Mouse (Mus musculus) central nervous system, embryonic 11.5 days (tissue): ENCODE data around the gene Cyp8b1. TPM values are rescaled to one million over a fixed set of nuclear protein-coding genes. Genes with fewer than 3 reads are reported as not detected.

Source experiments
- polyA plus RNA-seq: library from polyadenylated mRNA; depleted of rRNA; stranded (reverse); fragments of >200 nt; gene quantifications from 2 replicates; pipeline ENCODE4 v1.2.3, GENCODE M21; 2012; rRNA removed

Gene Cyp8b1
- polyA plus RNA-seq = not detected in 2 replicates

DNA sequence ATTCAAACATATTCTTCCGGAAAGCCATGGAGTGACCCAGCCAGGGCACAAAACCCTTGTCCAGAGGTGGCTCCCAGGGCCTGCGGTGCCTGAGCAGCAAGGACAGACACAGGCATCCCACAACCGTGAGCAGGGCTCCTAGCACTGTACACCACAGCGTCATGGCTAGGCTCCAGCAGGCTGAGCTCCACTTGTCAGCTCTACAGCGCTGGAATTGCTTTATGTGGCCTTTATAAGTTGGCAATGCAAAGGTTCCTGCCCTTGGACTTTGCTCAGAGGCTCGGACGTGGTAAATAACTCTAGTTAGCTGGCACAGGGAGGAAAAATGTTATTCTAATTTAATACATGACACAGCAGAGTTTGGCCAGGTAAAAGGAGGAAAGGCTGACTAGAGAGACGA, at the start of gene Cyp8b1:
Gene Cyp8b1, minus strand, starts transcription at position 204 of the 400 bp plus-strand sequence.

DNA sequence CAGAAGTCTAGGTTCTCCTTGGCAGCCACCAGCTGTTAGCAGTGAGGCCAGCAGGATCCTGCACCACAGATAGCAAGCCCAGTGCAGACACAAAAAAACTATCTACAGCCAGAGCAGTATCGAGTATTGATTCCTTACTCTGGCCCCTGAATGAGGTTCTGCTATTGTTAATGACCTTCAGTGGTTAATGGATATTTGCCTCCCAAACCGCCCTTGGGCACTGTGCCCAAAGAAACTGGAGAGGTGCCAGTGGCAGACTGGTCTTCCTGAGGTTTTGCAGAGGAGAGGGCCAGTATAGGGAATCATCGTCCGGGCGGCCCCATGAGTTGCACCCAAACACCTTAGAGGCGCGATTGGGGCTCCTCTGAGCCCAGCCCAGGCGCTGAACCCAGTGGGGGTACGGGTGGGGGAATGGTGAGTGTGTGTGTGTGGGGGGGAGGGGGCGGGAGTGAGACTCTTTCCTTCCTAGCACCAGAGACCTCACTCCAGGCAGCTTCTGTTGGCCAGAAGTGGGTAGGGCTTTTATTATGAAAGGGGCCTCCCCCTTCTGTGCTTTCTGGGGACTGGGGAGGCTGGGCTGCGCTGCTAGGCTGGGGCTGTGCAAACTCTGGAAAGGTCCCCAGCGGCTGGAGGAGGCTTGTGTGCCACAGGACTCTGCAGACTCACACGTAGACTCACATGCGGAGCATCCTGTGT, 34.5 kb upstream of the Cyp8b1 start, which contains the start of gene Fam198a:
Gene Fam198a, plus strand, starts transcription at position 571 of the 696 bp plus-strand sequence.

DNA sequence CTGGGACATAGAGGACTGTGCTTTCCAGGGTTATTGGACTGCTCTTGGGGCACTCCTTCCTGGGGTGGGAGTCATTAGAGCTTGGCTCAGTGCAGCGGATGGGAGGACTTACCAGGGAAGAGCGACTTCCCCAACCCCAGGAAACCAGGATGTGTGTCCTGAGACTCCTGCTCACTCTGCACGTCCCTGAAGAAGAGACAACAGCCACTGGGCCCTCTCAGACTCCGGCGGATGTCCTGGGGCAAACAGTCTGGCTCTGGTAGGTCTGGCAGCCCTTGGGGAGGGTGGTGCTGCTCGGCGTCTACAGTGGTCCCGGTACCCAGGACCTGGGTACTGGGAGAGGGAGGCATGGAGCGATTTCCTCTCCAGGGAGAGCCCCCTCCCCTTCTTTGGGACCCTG, 17.9 kb downstream of the Cyp8b1 start, which contains the start of gene Ackr2:
Gene Ackr2, plus strand, starts transcription at position 111 of the 400 bp plus-strand sequence.

Other genes starting within 250 kb of the Cyp8b1 start
- 13.2 and 14.1 TPM in 2 replicates for gene Sec22c, start 210.8 kb downstream of the Cyp8b1 start, polyA plus RNA-seq
- 35.0 and 65.5 TPM in 2 replicates for gene Ss18l2, start 206.0 kb downstream of the Cyp8b1 start, polyA plus RNA-seq
- 117 and 173 TPM in 2 replicates for gene Nktr, start 197.1 kb downstream of the Cyp8b1 start, polyA plus RNA-seq
- 35.1 and 38.3 TPM in 2 replicates for gene Zfp651, start 157.0 kb downstream of the Cyp8b1 start, polyA plus RNA-seq
- gene Klhl40, start 138.7 kb downstream of the Cyp8b1 start, polyA plus RNA-seq = 0.12 and 1.5 TPM in 2 replicates
- gene Hhatl, start 123.8 kb downstream of the Cyp8b1 start, polyA plus RNA-seq = 0.24 and 0.48 TPM in 2 replicates
- gene Ccdc13, start 76.8 kb downstream of the Cyp8b1 start, polyA plus RNA-seq = 2.1 and 3.2 TPM in 2 replicates
- gene Higd1a, start 57.9 kb downstream of the Cyp8b1 start, polyA plus RNA-seq = 50.0 and 60.2 TPM in 2 replicates
- 0.37 and 0.46 TPM in 2 replicates for gene Ackr2, start 17.9 kb downstream of the Cyp8b1 start, polyA plus RNA-seq
- gene Fam198a, start 34.7 kb upstream of the Cyp8b1 start, polyA plus RNA-seq = 0.70 and 0.77 TPM in 2 replicates
- gene Pomgnt2, start 80.8 kb upstream of the Cyp8b1 start, polyA plus RNA-seq = 9.6 and 11.7 TPM in 2 replicates
- 36.1 and 39.4 TPM in 2 replicates for gene Snrk, start 201.0 kb upstream of the Cyp8b1 start, polyA plus RNA-seq